Mouse (Mus musculus) induced T-regulatory cell, adult 2 months (primary cell): ENCODE results near the gene Gps2.

Experiments used
- DNase-seq: peaks from one replicate; pipeline ENCODE4 v3.0.0-alpha.2; 2012; ENCODE audit warnings: low read depth

The Gps2 gene

DNA sequence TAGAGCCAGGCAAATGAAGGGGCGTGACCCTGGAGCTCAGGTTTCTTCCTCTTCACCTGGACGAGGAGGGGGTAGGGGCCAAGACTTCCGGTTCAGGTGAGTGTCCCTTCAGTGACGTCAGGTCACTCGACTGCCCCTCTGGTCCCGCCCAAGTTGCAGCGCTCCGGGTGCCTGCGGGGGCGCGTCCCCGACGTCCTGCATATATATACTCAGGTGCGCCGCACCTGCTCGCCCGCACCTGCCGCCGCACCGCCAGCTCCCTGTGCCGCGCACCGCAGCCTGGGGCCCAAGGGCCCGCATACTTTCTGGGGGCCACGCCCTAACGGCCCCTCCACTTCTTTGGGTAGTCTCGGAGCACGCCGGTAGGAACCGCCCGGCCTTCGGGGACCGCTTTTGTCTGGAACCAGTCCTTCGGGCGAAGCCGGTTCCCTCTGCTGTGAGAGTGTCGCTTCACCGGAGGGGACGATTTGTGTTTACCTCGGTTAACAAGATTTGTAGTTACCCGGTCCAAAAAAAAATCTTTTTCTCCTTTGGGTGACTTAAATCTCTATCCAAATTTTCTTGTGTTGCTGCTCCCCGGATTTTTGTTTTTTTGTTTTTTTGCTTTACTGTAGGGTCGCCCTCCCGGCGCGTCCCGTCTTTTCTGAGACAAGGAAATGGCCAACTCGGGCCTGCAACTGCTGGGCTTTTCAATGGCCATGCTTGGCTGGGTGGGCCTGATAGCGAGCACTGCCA is 51.8 kb downstream of the Gps2 start:
- DNase-seq: peak; percentile 35
